Comparison of ENCODE assay signal across 8 mouse cellular contexts in the genomic region with DNA sequence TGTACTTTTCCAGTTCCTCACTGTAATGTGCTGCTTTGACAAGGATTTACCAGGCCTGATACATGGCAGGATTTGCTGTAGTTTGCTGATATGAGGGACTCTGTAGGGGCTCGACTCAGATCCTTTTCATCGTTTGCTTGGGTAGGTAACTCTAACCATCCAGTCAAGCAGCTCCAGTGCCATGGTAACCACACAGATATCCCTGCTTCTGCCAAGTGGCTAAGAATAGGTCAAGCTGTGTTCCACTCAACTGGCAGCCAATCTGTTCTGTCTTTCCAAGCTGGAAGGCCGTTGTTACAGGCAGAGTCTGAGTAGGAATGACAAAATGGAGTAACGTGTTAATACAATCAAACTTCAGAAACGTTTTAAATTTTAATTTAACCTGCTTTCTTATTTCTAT.
DNase-seq lines count a peak whose midpoint lies in the region; ATAC-seq and TF ChIP-seq lines count a peak whose summit lies in the region.

No protein-coding gene starts in this region.

- no peak overlapping the region for H3K4me2 ChIP-seq in liver, postnatal 0 days (ENCODE audit: low read depth, low read length)

- H3K4me3 ChIP-seq in liver, postnatal 0 days (ENCODE audit: low read depth, low read length): no peak overlapping the region

- no peak for TF ChIP-seq EP300 in liver, postnatal 0 days (IDR thresholded peaks at IDR 0.05; ENCODE audit: low read depth)

- no peaks in the 10 kb centered on the region for H3K36me3 ChIP-seq in liver, postnatal 0 days (replicated peaks; ENCODE audit: insufficient read depth, low read length)

- no peaks in the 10 kb centered on the region for H3K27me3 ChIP-seq in liver, postnatal 0 days (ENCODE audit: insufficient read depth, low read length)

- H3K9ac ChIP-seq in liver, postnatal 0 days (replicated peaks): no peak overlapping the region

- no peak for TF ChIP-seq CTCF in liver, postnatal 0 days (IDR thresholded peaks at IDR 0.05; ENCODE audit: low read depth)

- no peaks in the 10 kb centered on the region for H3K4me1 ChIP-seq in liver, postnatal 0 days (ENCODE audit: insufficient read depth)

- H3K9me3 ChIP-seq in liver, postnatal 0 days (ENCODE audit: low read length): no peaks in the 10 kb centered on the region

- 77% methylated on average over 5 of the region's 5 CpGs for WGBS in liver, postnatal 0 days (ENCODE audit: insufficient replicate concordance)

- H3K27ac ChIP-seq in liver, postnatal 0 days (ENCODE audit: low read depth): no peak overlapping the region

- no peak for ATAC-seq in liver, postnatal 0 days

- peak; percentile 7 to 14 for DNase-seq in frontal cortex, adult 2 months (ENCODE audit: extremely low spot score in 1 of 2, low spot score in 1 of 2)
- DNase-seq in frontal cortex, postnatal 14 days (ENCODE audit: low spot score in 2 of 2): no peak
- DNase-seq in Muller cell, postnatal 12 days (ENCODE audit: inconsistent ontology term): peak; percentile 67
- peak; percentile 41 to 45 for DNase-seq in cerebellum, postnatal 36 days
- DNase-seq in layer of hippocampus, adult 9-11 months: peak; percentile 36
- DNase-seq in MN1 (ENCODE audit: low spot score): no peak
- no peak for DNase-seq in spleen, adult 12 weeks (ENCODE audit: low spot score)
- no peak for DNase-seq in liver, postnatal 0 days

Comparison
In these comparisons a context has a peak if more than half of its experiments do, and no peak if none do; other contexts are left out.
1. DNase-seq: peak in frontal cortex, adult 2 months (2 of 2), Muller cell, postnatal 12 days (single experiment), cerebellum, postnatal 36 days (2 of 2) and layer of hippocampus, adult 9-11 months (single experiment); none in frontal cortex, postnatal 14 days (0 of 2), MN1 (single experiment), spleen, adult 12 weeks (single experiment) and liver, postnatal 0 days (single experiment).